Mouse (Mus musculus): ENCODE measurements around the gene Rhbg.

GRCm38 (mm10) chr3:88203999-88204700, 50.4 kb downstream of the Rhbg start:
- TF ChIP-seq CTCF (IDR thresholded peaks at IDR 0.05) (no peak), EP300 (IDR thresholded peaks at IDR 0.05) (no peak)

All from lung, postnatal 0 days (tissue).